Mouse (Mus musculus) cerebellum, postnatal 10 days (tissue): Measurements from ENCODE around the gene Patl1.
"Not testable (repeated sequence)": the region's sequence is repeated elsewhere in the genome, so short reads cannot be mapped to it uniquely, and the experiment has no call there.

ENCODE experiments used
- DNase-seq, 2 experiments: peaks; one replicate each; pipeline ENCODE4 v3.0.0; 2021; ENCODE audit warnings: mixed read lengths in 2 of 2

Gene Patl1

DNA sequence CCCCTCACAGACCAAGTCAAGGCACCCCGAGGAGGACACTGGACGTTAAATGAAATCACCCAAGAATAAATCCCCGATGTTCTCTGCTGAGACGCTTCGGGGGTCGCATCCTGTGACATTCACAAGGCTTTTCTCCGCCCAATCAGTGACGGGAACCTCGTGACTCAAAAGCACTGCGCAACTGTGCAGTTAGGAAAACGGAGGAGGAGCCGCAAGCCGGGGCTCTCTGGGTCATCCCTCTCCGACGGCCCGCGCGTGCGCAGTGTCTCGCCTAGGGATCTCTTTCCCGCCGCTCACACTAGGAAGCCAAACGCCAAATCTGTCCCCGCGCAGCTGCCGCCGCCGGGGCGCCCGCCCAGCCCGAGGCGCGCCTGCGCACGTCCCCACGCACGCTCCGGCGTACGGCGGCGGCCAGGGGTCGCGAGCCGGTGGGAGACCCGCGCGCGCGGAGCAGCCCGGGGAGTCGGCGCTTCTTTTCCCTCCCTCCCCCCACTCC lies at the start of gene Patl1:
Gene Patl1 (plus strand): TSS at position 363 of the 496 bp plus-strand sequence.
- DNase-seq: peak; percentile 99

DNA sequence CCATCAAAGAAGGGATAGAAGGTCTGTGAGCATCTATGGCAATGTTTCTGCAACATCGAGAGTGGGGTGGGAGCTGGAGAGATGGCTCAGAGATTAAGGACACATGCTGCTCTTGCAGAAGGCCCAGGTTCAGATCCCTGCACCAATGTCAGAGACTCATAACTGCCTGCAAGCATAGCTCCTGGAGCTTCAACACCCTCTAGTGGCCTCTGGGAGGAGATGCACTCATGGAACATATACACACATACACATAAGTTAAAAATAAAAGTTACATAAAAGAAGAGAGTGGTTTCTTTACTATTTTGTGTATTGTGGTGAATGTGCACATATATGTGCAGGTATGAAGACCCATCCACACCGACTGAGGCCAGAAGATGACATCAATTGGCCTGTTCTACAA lies 44.4 kb upstream of the Patl1 start:
- no peak for DNase-seq

DNA sequence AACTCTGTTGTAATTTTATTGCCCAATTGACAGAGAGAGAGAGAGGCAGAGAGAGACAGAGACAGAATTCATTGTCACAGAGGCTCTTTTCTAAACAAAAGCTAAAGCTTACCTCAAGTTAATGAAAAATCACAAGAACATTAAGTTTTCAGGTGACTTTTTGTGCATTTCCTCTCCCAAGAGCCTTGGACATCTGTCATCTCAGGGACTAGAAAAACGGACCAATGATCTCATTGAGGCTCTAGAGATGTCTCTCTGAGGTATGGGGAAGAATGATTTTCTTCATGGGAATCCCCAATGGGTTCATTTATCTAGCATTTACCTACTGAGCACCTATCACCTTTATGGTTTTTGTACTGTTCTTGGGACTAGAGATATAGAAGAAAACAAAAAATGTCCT lies 37.2 kb upstream of the Patl1 start, which contains the start of gene Olfr1419:
Gene Olfr1419 (minus strand): TSS at position 101 of the 400 bp plus-strand sequence.
- DNase-seq: no peak

DNA sequence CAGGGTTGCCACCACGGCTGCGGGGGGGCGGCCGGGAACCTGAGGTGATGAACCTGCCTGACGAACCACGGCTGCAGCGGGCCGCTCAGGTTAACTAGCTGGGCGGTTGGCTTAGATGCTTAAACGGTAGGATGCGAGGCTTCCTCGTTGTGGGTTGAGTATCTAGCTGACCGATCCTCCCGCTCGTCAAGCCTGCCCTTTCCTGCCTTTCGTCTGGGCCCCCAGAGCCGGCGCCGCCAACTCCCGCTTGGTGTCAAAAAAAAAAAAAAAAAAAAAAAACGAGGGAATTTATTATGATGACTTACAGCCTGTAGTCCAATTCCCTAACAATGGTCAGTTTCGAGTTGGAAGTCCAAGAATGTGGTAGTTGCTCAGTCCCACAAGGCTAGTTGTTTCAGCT lies 33.8 kb upstream of the Patl1 start:
- not testable (repeated sequence) for DNase-seq

DNA sequence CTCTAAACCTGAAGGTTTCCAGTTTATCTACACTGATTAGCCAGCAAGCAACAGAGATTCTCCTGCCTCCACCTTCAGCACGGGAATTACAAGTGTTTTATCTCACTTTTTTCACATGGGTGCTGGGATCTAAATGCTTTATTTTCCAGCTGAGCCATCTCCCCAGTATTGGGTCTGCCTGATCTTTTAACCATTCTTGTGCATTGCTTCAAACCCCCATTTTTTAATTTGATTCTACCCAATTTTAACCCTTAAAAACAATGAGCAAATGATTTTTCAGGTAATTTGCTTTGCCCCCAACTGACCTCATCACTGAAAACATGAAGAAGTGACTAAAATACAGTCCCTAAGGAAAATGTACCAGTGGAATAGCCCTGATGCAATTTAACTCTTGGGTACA lies 25.9 kb upstream of the Patl1 start, which contains the start of gene Olfr1420:
Gene Olfr1420 (plus strand): TSS at position 301 of the 400 bp plus-strand sequence.
- no peak for DNase-seq

DNA sequence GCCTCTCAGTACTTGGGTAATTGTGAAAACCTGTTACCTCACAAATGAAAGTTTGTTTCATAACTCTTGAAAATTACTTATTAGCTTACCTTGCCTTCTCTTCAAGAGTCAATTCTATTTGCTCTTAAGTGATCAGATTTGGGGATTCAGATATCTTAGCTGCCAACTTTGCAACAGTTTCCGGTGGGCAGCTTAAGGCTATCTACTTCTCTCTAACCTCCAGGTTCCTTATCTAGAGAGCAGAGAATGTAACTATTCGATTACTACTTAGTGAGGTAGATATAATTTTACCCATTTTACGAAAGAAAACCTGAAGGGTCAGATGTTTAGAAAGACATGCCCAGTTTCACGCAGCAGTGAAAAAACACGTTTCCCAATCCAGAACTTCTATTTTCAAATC lies 1.2 kb upstream of the Patl1 start:
- peak in 1 of 2 experiments; percentile 5 for DNase-seq

DNA sequence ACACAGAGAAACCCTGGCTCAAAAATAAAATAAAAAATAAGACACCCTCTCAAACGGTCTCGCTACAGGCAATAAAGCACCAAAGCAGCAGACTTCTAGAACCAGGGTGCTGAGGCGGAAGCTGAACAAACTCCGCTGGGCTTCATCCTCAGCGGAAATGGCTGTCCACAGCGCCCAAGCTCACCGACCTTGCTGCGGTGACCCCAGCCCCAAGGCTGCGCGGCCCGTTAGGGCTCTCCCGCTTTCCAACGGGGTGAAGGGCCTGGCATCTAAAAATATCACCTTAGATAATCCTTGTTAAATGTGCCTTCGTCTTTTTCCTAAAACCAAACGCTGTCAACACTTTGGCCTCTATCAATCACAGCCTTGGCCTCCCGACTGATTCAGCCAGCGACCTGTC lies 596 bp upstream of the Patl1 start:
- peak; percentile 50 to 63 for DNase-seq

DNA sequence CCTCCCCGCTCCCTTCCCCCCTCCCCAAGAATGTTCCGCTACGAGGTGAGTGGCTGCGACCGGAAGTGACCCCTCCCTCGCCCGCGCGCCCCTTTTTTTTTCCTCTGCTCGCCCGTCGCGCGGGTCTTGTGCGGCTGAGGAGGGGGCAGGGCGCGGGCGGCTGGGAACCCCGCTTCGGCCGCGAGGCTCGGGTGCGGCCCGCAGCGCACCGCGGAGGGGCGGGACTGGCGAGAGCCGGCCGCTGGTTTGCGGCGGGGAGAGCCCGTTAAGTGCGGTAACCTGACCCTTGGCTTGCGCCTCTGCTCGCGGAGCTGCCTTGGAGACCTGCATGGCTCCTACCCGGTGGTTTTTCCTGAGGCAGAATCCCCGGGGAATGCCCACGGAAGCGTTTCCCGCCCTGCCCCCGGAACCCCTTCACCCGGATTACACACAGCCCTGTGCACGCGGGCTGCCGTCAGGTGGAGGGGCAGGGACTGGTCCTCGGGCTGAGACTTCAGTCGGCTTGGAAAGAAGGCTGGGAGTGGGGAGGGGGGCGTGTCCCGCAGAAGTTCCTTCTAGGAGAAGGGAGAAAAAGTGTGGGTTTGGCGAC lies 428 bp downstream of the Patl1 start:
- DNase-seq: peak; percentile 69 to 71

DNA sequence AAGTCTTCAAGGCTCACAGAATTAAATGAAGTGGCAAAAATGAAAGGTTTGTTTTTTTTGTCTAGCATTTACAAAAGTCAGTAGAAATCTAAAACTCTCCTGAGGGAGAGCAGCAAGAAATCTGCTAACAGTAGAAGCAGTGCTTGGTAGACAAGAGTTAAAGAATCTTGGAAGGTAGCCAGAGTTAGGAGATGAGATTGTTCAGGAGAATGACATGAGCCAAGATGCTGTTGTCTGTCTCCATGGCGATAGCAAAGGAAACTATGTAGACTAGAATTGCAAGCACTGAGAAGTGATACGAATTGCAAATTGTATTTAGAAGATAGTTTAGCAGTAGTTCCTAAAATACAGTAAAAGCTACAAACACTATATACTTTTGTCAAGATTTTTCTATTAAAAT lies 3.6 kb downstream of the Patl1 start:
- DNase-seq: peak; percentile 12 to 42

DNA sequence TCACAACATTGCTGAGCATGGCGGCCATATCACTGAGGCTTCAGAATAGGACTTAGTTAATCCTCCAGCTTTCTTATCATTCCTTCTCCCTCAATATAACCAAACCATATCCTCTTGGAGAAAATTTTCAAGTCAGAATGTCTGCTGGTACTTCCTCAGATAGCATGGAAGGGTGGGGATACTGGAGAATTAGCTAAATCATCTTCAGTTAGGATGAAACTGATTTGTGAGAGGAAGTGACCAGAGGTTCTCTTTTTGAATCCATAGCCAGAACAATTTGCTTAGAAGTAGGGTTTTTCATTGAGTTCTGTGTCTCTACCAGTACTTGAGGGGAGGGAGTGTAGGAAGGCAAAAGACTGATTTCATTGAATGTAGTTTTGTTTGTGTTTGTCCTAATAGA lies 9.9 kb downstream of the Patl1 start:
- no peak for DNase-seq

DNA sequence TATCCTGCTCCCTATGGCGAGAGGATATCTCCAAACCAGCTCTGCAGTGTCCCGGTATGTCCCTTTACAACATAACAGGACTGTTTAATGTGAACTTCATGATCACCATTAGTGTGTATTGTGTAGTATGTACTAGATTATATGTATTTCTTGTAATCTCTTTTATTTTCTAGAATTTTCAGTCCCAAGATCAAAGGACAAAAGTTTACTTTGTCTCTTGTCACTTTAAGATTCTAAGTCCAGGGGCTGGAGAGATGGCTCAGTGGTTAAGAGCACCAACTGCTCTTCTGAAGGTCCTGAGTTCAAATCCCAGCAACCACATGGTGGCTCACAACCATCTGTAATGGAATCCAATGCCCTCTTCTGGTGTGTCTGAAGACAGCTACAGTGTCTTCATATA lies 10.3 kb downstream of the Patl1 start:
- not testable (repeated sequence) for DNase-seq

DNA sequence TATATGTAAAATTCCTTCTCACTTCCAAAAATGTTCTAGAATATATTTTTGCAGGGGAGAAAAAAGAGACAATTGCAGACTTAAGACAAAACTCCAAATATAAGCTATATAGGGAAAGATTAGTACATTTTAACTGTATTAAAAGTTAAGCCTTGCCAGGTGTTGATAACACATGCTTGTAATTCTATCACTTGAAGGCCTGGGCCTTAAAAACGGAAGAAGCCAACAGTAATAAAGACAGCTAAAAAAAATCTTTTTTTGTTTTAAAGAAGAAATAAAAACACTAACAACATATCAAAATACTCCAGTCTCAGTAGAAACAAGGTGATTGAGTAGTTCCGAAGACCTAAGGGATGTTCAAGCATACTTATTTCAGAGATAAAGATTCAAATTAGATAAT lies 14.2 kb downstream of the Patl1 start:
- no peak for DNase-seq

DNA sequence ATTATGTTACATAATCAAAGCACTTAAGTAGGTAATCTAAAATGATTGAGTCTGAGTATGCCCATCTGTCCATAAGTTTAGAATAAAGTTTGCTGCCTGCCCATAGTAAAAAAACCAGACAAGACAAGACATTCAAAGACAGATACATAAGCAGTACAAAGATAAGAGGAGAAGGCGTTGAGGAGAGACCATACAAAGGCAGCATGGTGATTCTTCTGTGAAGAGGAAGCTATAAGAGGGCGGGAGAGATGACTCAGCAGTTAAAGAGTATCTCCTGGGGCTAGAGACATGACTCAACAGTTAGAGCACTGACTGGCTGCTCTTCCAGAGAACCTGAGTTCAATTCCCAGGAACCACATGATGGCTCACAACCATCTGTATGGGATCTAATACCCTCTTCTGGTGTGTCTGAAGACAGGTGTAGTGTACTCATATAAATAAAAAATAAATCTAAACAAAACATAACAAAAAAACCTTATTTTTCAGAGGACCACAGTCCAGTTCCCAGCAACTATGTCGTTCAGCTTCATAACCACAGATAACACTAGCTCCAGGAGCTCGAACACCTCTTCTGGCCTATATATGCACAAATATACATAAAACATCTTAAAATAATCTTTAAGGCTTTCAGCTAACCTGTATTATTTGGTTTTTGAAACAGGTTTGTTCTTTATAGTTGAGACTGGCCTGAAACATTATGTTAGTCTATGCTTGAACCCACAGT lies 16.0 kb downstream of the Patl1 start:
- no peak for DNase-seq

DNA sequence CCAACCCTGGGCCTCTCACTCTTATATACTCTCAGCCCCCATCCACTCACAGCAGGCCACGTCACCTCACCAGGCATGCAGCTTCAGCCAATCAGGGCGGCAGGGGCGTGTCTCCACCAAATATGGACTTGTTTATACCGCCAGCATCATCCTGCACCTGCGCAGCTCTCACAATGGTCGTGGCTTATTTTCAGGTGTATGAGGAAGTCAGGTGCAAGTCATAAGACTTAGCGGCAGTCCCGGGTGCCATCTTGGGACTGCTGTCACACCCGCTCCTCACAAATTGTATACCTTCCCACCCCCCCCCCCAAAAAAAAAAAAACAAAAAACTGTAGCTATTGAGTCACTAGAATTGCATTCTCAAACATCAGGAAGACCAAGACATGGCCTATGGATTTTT lies 34.3 kb downstream of the Patl1 start:
- DNase-seq: not testable (repeated sequence)

DNA sequence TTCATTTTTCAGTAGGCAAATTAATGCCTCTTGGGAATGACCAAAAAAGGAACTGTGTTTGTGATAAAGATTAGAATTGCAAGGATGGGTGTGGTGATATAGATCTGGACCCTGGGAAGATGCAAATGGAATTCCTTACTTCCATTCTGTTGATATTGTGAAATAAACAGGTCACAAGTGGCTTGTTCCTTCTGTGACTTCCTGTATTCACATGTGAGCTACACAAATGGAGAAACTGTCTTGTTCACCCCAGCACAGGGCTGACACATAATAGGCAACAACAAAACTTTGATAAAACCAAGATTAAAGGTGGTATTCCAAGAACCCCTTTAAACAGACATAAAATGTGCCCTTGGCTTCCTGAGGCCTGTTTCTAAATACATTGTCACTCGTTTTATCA lies 37.7 kb downstream of the Patl1 start:
- DNase-seq: no peak

DNA sequence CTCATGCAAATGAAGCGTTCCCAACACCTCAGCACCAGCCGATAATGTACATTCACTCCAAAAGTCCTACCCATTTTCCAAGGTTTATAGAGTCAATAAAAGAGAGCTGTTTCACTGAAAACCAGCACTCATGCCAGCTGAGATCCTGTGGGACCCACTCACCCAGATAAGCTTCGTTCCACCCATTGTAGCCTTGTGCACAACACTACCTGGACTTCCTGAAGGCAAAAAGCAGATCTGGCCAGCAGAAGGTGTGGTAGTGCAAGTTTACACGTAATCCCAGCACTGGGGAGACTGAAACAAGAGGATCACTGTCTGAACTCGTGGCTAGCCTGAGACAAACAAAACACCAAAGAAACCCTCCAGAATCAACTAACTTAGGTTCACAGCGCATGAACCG lies 38.5 kb downstream of the Patl1 start:
- DNase-seq: no peak

DNA sequence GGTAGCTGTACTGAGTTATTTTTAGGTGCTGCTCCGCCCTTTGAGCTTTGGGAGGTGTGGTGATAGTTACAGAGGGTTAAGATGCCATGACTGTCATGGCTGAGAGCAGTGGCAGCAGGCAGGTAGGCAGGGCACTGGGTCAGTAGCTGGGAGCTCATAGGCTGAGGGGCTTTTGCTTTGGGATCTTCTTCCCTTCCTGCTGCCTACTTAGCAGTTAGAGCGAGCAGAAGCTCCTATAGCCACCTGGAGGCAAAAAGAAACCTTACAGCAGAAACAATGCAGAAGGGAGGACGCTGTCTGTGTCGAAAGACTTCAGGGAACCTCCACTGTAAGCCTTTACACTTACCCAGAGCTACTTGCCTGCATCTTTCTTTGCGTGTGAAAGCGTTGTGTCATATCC lies 42.0 kb downstream of the Patl1 start:
- DNase-seq: no peak

DNA sequence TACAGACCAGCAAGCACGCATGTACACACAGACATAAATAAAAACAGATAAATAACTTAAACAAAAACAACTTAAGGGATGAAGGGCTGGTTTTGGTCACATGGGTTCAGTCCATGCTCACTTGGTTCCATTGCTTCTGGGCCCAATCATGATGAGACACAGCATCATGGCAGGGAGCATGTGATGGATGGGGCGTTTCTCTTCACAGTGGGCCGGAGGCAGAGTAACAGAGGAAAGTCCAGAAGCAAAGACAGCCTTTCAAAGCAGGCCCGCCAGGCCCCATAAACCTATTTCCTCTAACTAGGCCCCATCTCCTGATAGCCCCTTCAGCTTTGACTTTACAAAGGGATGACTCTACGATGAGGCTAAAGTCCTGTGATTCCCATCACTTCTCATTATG lies 44.4 kb downstream of the Patl1 start:
- DNase-seq: no peak

DNA sequence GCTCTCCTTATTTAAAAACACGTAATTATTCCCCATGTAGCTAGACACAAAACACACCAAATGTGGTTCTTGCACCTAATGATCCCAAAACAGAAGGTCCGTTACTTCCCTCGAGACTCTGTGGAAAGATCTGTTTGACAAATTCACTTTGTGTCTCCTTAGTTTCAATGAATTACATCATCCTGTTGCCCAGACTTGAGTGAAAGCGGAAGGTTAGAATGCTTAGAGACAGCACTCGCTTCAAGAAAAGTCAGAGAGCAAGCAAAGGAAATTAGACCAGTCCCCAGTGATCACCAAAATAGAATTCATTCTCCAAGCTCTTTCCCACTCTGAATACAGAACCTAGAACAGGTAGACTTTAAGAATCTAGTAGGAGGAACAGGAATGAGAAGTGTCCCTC lies 45.2 kb downstream of the Patl1 start:
- DNase-seq: no peak

DNA sequence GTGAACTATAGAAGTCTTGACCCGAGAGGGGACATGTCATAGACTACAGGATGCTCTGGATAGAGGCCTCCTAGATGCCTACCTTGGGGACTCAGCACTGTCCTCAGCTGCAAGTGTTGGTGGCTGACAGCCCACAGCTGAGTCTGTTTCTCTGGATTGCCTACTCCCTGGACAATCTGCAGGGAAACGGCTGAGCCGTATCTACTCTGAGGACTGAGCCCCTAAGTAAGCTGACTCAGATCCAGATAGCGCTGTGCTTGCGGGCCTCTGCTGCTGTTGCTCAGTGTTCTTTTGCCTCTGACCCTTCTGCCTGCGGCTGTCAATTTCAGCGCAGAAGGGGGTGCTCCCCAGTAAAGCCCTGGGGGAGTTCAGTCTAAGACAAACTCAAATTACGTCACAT lies 45.6 kb downstream of the Patl1 start:
- DNase-seq: no peak

DNA sequence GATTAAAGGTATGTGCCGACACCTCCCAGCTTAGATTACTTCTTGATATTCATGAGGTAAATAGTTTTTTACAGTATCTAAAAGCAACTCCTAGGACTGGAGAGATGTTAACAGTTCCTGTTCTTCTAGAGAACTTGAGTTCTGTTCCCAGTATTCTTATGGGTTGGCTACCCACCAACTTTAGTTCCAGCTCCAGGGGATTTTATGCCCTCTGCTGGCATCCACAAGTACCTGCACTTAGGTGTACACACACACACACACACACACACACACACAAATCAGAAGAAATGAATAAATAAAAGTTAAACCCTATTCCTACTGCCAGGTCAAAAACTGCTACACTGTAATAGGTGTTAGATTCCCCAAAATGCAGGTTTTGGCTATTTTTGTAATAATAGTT lies 52.1 kb downstream of the Patl1 start:
- peak; percentile 17 to 47 for DNase-seq

DNA sequence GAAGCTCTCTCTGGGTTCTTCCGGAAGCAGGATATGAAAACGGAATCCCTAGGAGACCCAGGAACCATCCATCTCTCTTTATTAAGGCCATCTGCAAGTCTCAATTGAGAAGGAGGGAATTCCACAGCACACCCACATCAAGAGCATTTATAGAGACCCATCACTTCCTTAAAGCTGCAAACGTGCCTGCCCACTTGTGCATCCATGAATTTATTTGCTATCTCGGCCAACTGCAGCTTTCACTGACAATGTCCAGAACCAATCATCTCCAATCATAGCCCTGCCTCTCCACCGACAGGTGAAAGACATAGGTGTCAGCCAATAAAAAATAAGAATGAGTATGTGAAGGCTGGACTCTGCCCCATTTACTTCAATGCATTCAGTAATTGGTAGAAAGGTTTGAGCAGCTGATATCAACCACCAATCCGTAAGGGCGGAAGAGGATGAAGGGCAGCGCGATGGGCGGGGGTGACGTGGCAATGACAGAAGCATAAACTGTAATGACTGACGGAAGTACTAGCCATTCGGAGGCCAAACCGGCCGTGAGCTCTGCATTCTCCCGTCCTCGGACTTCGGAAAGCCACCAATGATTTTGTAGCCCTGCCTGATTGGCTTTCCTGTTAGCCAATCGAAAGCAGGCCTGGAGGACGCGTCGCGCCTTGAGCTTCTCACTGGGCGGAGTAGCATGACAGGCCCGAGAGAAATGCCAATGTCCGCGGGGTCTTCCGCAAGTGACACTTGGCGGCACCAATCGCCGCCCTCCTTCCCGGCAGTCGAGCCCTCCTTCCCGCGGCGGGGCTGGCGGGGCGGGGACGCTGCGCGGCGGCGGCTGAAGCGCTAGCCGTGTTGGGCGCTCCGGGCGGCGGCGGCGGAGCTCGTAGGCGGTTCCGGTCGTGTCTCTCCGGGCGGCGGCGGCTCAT lies 53.1 kb downstream of the Patl1 start, which contains the start of gene Osbp:
Gene Osbp (plus strand): TSS at position 919 of the 920 bp plus-strand sequence.
- peak; percentile 99 for DNase-seq

DNA sequence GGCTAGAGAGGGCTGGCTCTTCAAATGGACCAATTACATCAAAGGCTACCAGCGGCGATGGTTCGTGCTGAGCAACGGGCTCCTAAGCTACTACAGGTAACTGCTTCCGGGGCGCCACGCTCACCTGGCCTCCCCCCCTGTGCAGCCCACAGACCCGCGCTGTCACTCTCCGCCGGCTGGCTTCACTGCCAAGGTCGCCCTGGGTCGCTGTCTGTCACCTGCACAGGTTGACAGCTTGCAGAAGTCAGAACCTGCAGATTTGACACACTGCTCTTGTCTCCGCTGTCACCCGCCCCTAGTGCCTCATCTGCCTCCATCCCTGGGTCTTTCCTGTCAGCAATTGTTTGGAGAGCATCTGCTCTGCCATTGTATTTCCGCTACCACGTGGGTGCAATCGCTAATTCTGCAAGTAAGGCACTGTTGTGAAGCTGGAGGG lies 54.0 kb downstream of the Patl1 start:
- DNase-seq: peak; percentile 79 to 83
